Mouse (Mus musculus) forebrain, embryonic 16.5 days (tissue): Measurements from ENCODE around the gene Gadl1. TPM values are rescaled to one million over a fixed set of nuclear protein-coding genes. Genes with fewer than 3 reads are reported as not detected.

Experiments
- ATAC-seq: fragments of 200-750 bp; cut with Nextera tagmentation; 2 replicates; pipeline ENCODE4 v1.8.0; 2017; ENCODE audit warnings: mild to moderate bottlenecking, moderate library complexity
- H3K27ac ChIP-seq: fragments of 300-500 bp; sonication (generic); 2 replicates; pipeline ENCODE4 v1.5.1; 2014; ENCODE audit warnings: low read length, control low read depth
- H3K27me3 ChIP-seq: fragments of 300-500 bp; sonication (generic); replicated peaks from 2 replicates; pipeline ENCODE4 v1.6.1; 2014; ENCODE audit warnings: low read length; ENCODE audit not compliant: control insufficient read depth, insufficient read depth
- H3K36me3 ChIP-seq: fragments of 300-500 bp; sonication (generic); 2 replicates; pipeline ENCODE4 v1.6.1; 2014; ENCODE audit not compliant: control insufficient read depth, insufficient read depth
- H3K4me1 ChIP-seq: fragments of 300-500 bp; sonication (generic); replicated peaks from 2 replicates; pipeline ENCODE4 v1.6.1; 2014; ENCODE audit warnings: low read length; ENCODE audit not compliant: control insufficient read depth, insufficient read depth
- H3K4me2 ChIP-seq: fragments of 300-500 bp; sonication (generic); 2 replicates; pipeline ENCODE4 v1.6.1; 2014; ENCODE audit warnings: mild to moderate bottlenecking, low read length, control low read depth
- H3K4me3 ChIP-seq: fragments of 300-500 bp; sonication (generic); replicated peaks from 2 replicates; pipeline ENCODE4 v1.5.1; 2014; ENCODE audit warnings: mild to moderate bottlenecking, low read length, control low read depth
- H3K9ac ChIP-seq: fragments of 300-500 bp; sonication (generic); replicated peaks from 2 replicates; pipeline ENCODE4 v1.6.1; 2014; ENCODE audit warnings: low read depth, low read length, control low read depth
- H3K9me3 ChIP-seq: fragments of 300-500 bp; sonication (generic); 2 replicates; pipeline ENCODE4 v1.6.1; 2016; ENCODE audit warnings: low read length; ENCODE audit not compliant: control insufficient read depth
- WGBS: fragments of 180-500 bp; shearing (Covaris S2); extraction: QIAGEN DNeasy Blood & Tissue Kit; methylation state at CpG from one replicate; pipeline ENCODE4 v1.1.7; 2014; 5-methylcytosine and 5-hydroxymethylcytosine counted together
- polyA plus RNA-seq: library from polyadenylated mRNA; unstranded; fragments of >200 nt; fragmentation: Nextera tagmentation; extraction: Ambion mirVana; gene quantifications from 2 replicates; pipeline ENCODE4 v1.2.1, GENCODE M21; 2015

Gene Gadl1
- polyA plus RNA-seq, 1 experiment from 2014 or later = 0.24 TPM

- no peaks in the 10 kb centered on the region for H3K9me3 ChIP-seq
- no peak overlapping the region for H3K4me2 ChIP-seq
- no peaks in the 10 kb centered on the region for H3K36me3 ChIP-seq
- H3K27ac ChIP-seq = no peak overlapping the region
- no peak overlapping the region for H3K9ac ChIP-seq
- no peak overlapping the region for H3K4me3 ChIP-seq
- H3K27me3 ChIP-seq = no peaks in the 10 kb centered on the region
- WGBS = 64% methylated on average over 16 of the region's 16 CpGs
- ATAC-seq = no peak
- H3K4me1 ChIP-seq = 0 out of 2 replicates have a peak, but pooled peaks cover 4% of the 10 kb centered on the region
These were observed 189.7 kb downstream of the Gadl1 start for GRCm38 (mm10) chr9:116098724-116099595.

DNA sequence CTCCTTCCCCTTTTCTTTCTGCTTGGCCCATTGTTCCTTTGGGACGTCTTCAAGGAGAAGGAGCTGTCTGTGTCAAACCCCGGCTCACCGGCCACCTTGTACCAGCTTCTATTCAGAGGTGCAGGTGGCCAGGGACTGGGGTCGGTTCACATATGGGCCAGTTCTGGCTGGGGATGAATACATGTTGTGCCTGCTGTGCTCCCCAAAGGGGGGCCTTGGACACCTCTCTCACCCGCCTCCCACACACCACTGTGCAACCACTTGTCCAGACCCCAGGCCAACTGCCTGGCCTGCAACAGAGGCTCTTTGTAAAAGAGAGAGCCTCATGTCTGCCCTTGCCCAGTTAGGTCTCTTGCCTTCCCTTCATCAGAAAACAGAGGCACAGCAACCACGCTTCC lies 190.3 kb downstream of the Gadl1 start:
- ATAC-seq = no peak
- H3K4me1 ChIP-seq = 0 out of 2 replicates have a peak, but pooled peaks cover 4% of the 10 kb centered on the region
- no peak overlapping the region for H3K4me2 ChIP-seq
- no peak overlapping the region for H3K9ac ChIP-seq
- no peak overlapping the region for H3K27ac ChIP-seq
- no peaks in the 10 kb centered on the region for H3K27me3 ChIP-seq
- WGBS = 71% methylated on average over 6 of the region's 6 CpGs
- H3K36me3 ChIP-seq = no peaks in the 10 kb centered on the region
- no peaks in the 10 kb centered on the region for H3K9me3 ChIP-seq
- H3K4me3 ChIP-seq = no peak overlapping the region

DNA sequence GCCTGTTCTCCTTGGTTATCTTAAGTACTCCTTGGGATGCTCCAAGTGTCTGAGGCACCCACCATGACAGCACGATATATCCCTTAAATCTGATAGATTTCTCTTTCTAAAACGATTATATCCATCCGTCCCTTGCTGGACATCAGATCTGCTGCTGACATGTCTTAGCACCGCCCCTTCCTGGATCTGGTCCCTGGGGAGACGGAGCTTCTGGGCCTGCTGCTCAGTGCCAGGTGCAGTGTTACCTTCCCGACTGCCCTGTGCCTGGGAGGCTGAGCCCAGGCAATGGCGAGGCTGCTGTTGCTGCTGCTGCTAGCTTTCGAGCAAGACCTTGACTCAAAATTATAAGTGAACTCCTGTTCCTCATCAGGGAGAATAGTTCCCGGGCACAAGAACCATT lies 190.8 kb downstream of the Gadl1 start:
- Histone ChIP-seq H3K27me3 (no peaks in the 10 kb centered on the region), H3K4me3 (no peak overlapping the region), H3K27ac (no peak overlapping the region), H3K9me3 (no peaks in the 10 kb centered on the region), H3K4me2 (no peak overlapping the region), H3K4me1 (0 out of 2 replicates have a peak, but pooled peaks cover 4% of the 10 kb centered on the region), H3K9ac (no peak overlapping the region), H3K36me3 (no peaks in the 10 kb centered on the region)
- whole genome bisulfite sequencing = 89% methylated on average over 9 of the region's 9 CpGs
- ATAC-seq = no peak

GRCm38 (mm10) chr9:116101842-116102241 lies 192.6 kb downstream of the Gadl1 start:
- WGBS = 87% methylated on average over 11 of the region's 11 CpGs
- no peak for ATAC-seq

DNA sequence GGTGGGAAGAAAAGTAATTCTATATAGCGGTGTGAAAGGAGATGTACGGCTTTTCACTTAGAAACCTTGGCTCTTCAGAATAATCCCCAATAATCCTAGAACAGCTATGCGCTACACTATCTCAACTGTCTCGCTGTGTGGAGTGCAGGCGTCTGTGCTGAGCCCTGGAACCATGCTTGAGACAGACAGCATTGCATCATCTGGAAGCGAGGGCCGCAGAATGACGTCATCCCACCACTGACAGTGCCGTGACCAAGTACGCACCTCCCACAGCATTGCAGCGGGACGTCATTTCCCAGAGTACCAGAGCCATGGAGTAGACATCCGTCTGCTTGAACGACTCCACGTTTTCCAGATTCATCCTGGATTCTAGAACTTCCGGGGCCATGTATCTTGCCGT lies 195.5 kb downstream of the Gadl1 start:
- WGBS = 97% methylated on average over 17 of the region's 17 CpGs
- Histone ChIP-seq H3K36me3 (no peaks in the 10 kb centered on the region), H3K9me3 (no peaks in the 10 kb centered on the region), H3K4me3 (no peak overlapping the region), H3K9ac (no peak overlapping the region), H3K27me3 (no peaks in the 10 kb centered on the region), H3K4me2 (no peak overlapping the region), H3K27ac (no peak overlapping the region), H3K4me1 (no peaks in the 10 kb centered on the region)
- no peak for ATAC-seq

More at GRCm38 (mm10) chr9:116101842-116102241, 192.6 kb downstream of the Gadl1 start:
- no peaks in the 10 kb centered on the region for H3K9me3 ChIP-seq
- 0 out of 2 replicates have a peak, but pooled peaks cover 4% of the 10 kb centered on the region for H3K4me1 ChIP-seq
- no peaks in the 10 kb centered on the region for H3K36me3 ChIP-seq
- H3K9ac ChIP-seq = no peak overlapping the region
- no peak overlapping the region for H3K4me3 ChIP-seq
- H3K4me2 ChIP-seq = no peak overlapping the region
- H3K27me3 ChIP-seq = no peaks in the 10 kb centered on the region
- H3K27ac ChIP-seq = no peak overlapping the region

- Histone ChIP-seq H3K4me3 (no peak overlapping the region), H3K36me3 (no peaks in the 10 kb centered on the region), H3K27ac (no peak overlapping the region), H3K9me3 (no peaks in the 10 kb centered on the region), H3K9ac (no peak overlapping the region), H3K4me2 (no peak overlapping the region), H3K4me1 (no peaks in the 10 kb centered on the region), H3K27me3 (no peaks in the 10 kb centered on the region)
- no peak for ATAC-seq
- WGBS = 69% methylated on average over 2 of the region's 2 CpGs
These were observed 199.5 kb downstream of the Gadl1 start for GRCm38 (mm10) chr9:116108729-116109128.

DNA sequence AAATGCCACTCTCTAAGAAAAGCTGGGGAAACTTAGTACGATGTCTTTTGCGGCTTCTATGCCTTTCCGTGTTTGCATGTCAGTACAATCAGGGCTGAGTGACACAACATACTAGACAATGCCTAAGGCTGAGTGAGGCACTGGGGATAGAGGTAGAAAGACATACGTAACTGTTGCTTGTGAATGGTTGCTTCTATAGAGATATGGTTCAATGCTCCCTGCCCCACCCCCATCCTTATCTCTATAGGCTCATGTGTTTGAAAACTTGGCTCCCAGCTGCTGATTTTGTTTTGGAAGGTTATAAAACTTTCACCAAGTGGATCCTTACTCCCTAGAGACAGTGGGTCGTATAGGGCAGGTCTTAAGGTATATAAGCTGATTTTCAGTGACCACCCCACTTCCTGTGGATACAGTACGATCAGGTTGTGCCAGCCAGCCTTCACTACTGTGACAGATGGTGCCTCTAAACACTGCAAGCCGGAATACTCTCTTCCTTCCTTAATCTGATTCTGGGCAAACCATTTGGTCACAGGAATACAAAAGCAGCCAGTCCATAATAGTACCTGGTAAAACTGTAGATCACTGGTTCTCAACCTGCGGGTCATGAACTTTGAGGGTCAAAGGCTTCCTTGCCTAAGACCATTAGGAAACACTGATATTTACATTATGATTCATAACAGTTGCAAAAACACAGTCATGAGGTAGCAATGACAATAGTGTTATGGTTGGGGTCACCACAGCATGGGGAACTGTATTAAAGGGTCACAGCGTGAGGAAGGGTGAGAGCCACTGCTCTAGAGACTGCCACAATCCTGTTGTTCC lies 202.1 kb downstream of the Gadl1 start:
- H3K36me3 ChIP-seq = no peaks in the 10 kb centered on the region
- no peak overlapping the region for H3K4me2 ChIP-seq
- H3K27me3 ChIP-seq = no peaks in the 10 kb centered on the region
- no peaks in the 10 kb centered on the region for H3K4me1 ChIP-seq
- no peaks in the 10 kb centered on the region for H3K9me3 ChIP-seq
- H3K4me3 ChIP-seq = no peak overlapping the region
- 86% methylated on average over 9 of the region's 9 CpGs for WGBS
- H3K27ac ChIP-seq = no peak overlapping the region
- no peak for ATAC-seq
- H3K9ac ChIP-seq = no peak overlapping the region

- Histone ChIP-seq H3K4me3 (no peak overlapping the region), H3K4me2 (no peak overlapping the region), H3K27me3 (no peaks in the 10 kb centered on the region), H3K4me1 (no peaks in the 10 kb centered on the region), H3K9me3 (no peaks in the 10 kb centered on the region), H3K27ac (no peak overlapping the region), H3K36me3 (no peaks in the 10 kb centered on the region), H3K9ac (no peak overlapping the region)
- no peak for ATAC-seq
- 75% methylated on average over 4 of the region's 4 CpGs for WGBS
These were observed 205.1 kb downstream of the Gadl1 start for GRCm38 (mm10) chr9:116114339-116114738.

GRCm38 (mm10) chr9:116115875-116116274 lies 206.6 kb downstream of the Gadl1 start:
- H3K9ac ChIP-seq = no peak overlapping the region
- H3K27me3 ChIP-seq = no peaks in the 10 kb centered on the region
- no peaks in the 10 kb centered on the region for H3K36me3 ChIP-seq
- no peaks in the 10 kb centered on the region for H3K9me3 ChIP-seq
- no peaks in the 10 kb centered on the region for H3K4me1 ChIP-seq
- ATAC-seq = no peak
- 84% methylated on average over 7 of the region's 7 CpGs for WGBS
- no peak overlapping the region for H3K27ac ChIP-seq
- no peak overlapping the region for H3K4me3 ChIP-seq
- H3K4me2 ChIP-seq = no peak overlapping the region
